10 mouse cellular contexts compared by ENCODE assay signal in the genomic region with DNA sequence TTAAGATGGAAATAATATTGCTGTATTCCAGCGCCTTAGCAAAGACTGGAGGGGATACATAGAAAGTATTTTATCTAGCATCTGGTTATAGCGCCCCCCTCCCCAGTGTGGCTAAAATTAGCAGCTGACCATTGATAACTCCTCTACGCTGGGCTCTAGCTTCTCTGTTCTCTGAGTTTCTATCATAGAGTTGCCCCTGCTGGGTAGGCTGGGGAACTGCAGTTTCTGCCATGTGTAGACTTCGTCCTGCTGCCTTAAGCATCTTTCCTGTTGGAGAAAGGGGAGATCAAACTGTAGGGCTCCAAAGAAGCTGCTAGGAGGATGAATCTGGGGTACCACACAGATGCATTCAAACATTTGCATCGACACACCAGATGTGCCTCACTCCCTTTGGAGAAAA.
DNase-seq lines count a peak whose midpoint lies in the region; ATAC-seq and TF ChIP-seq lines count a peak whose summit lies in the region.
"Had no signal": no experiment of that assay in that cellular context is flagged by ENCODE, and none has a peak within 500 bp of the region (broad histone marks: within the 10 kb centered on the region; RNA-seq: fewer than 3 reads in every experiment).

No protein-coding gene starts in this region.

- no peak overlapping the region for H3K4me2 ChIP-seq in intestine, postnatal 0 days (replicated peaks; ENCODE audit: low read depth)
- no peak overlapping the region for H3K4me2 ChIP-seq in intestine, embryonic 16.5 days (ENCODE audit: low read depth, low read length)
- H3K4me2 ChIP-seq in neural tube, embryonic 11.5 days (ENCODE audit: low read depth): no peak overlapping the region
- no peak overlapping the region for H3K4me2 ChIP-seq in neural tube, embryonic 15.5 days
- no peak overlapping the region for H3K4me2 ChIP-seq in stomach, postnatal 0 days (replicated peaks; ENCODE audit: low read depth)

- 52% methylated on average over 5 of the region's 5 CpGs for WGBS in intestine, postnatal 0 days
- 51% methylated on average over 5 of the region's 5 CpGs for WGBS in intestine, embryonic 16.5 days
- 52% methylated on average over 5 of the region's 5 CpGs for WGBS in neural tube, embryonic 11.5 days
- WGBS in neural tube, embryonic 15.5 days: 49% methylated on average over 5 of the region's 5 CpGs
- 46% methylated on average over 5 of the region's 5 CpGs for WGBS in stomach, postnatal 0 days

- H3K4me3 ChIP-seq in intestine, postnatal 0 days (ENCODE audit: low read depth, low read length): no peak overlapping the region
- no peak overlapping the region for H3K4me3 ChIP-seq in intestine, embryonic 16.5 days (ENCODE audit: low read length)
- H3K4me3 ChIP-seq in neural tube, embryonic 11.5 days (ENCODE audit: low read depth, low read length): no peak overlapping the region
- no peak overlapping the region for H3K4me3 ChIP-seq in neural tube, embryonic 15.5 days (replicated peaks)
- H3K4me3 ChIP-seq in cortical plate, adult 2 months (ENCODE audit: insufficient read depth, low read length): no peak overlapping the region
- H3K4me3 ChIP-seq in stomach, postnatal 0 days (ENCODE audit: low read depth, low read length): no peak overlapping the region
- H3K4me3 ChIP-seq: megakaryocyte, embryonic 14.5 days had no signal

- no peak for TF ChIP-seq POLR2A in cortical plate, adult 2 months (IDR thresholded peaks at IDR 0.05; ENCODE audit: extremely low read depth, insufficient read depth, low read length)

- no peak overlapping the region for H3K9ac ChIP-seq in intestine, postnatal 0 days (ENCODE audit: low read depth, low read length)
- H3K9ac ChIP-seq in intestine, embryonic 16.5 days (ENCODE audit: low read depth, low read length): no peak overlapping the region
- H3K9ac ChIP-seq in neural tube, embryonic 11.5 days (ENCODE audit: low read length): no peak overlapping the region
- H3K9ac ChIP-seq in neural tube, embryonic 15.5 days (replicated peaks): no peak overlapping the region
- no peak overlapping the region for H3K9ac ChIP-seq in stomach, postnatal 0 days (ENCODE audit: low read length)

- TF ChIP-seq EP300 in stomach, postnatal 0 days (optimal IDR thresholded peaks at IDR 0.05): no peak

- no peaks in the 10 kb centered on the region for H3K4me1 ChIP-seq in intestine, postnatal 0 days (replicated peaks; ENCODE audit: control insufficient read depth, insufficient read depth, low read length)
- H3K4me1 ChIP-seq in intestine, embryonic 16.5 days (ENCODE audit: control insufficient read depth, insufficient read depth, low read length): no peaks in the 10 kb centered on the region
- H3K4me1 ChIP-seq in neural tube, embryonic 11.5 days (ENCODE audit: control insufficient read depth, insufficient read depth, low read length): no peaks in the 10 kb centered on the region
- H3K4me1 ChIP-seq in neural tube, embryonic 15.5 days: no peaks in the 10 kb centered on the region
- H3K4me1 ChIP-seq in cortical plate, adult 2 months (ENCODE audit: control insufficient read depth, insufficient read depth, low read length): no peaks in the 10 kb centered on the region
- H3K4me1 ChIP-seq in stomach, postnatal 0 days (replicated peaks; ENCODE audit: control insufficient read depth, insufficient read depth): no peaks in the 10 kb centered on the region

- no peak overlapping the region for H3K27ac ChIP-seq in intestine, postnatal 0 days (ENCODE audit: low read depth, low read length)
- no peak overlapping the region for H3K27ac ChIP-seq in intestine, embryonic 16.5 days (ENCODE audit: low read length)
- no peak overlapping the region for H3K27ac ChIP-seq in neural tube, embryonic 11.5 days (ENCODE audit: low read depth, low read length)
- H3K27ac ChIP-seq in neural tube, embryonic 15.5 days (replicated peaks): no peak overlapping the region
- H3K27ac ChIP-seq in cortical plate, adult 2 months (ENCODE audit: insufficient read depth, low read length): no peak overlapping the region
- no peak overlapping the region for H3K27ac ChIP-seq in stomach, postnatal 0 days (replicated peaks)

- ATAC-seq in intestine, postnatal 0 days: no peak
- no peak for ATAC-seq in intestine, embryonic 16.5 days
- ATAC-seq in neural tube, embryonic 11.5 days (ENCODE audit: insufficient read depth, low FRiP score, low TSS enrichment): no peak
- ATAC-seq in neural tube, embryonic 15.5 days (ENCODE audit: low FRiP score): no peak
- ATAC-seq in stomach, postnatal 0 days (ENCODE audit: low FRiP score, low TSS enrichment): 0 out of 2 replicates have a peak, but pooled peaks have one; percentile 40
- ATAC-seq: activated CD4-positive, CD25-positive, alpha-beta regulatory T cell, adult 4 months had no signal

- DNase-seq in neural tube, embryonic 11.5 days (ENCODE audit: low spot score): peak; percentile 20
- DNase-seq in stomach, postnatal 0 days (ENCODE audit: low spot score): no peak
- no peak for DNase-seq in thymus, postnatal 4 days
- DNase-seq: cerebellum, adult 9-10 months had no signal

- no peaks in the 10 kb centered on the region for H3K27me3 ChIP-seq in intestine, postnatal 0 days (replicated peaks; ENCODE audit: control insufficient read depth, insufficient read depth, low read length)
- no peaks in the 10 kb centered on the region for H3K27me3 ChIP-seq in intestine, embryonic 16.5 days (replicated peaks; ENCODE audit: control insufficient read depth, insufficient read depth, low read length)
- H3K27me3 ChIP-seq in neural tube, embryonic 11.5 days (ENCODE audit: control insufficient read depth, insufficient read depth, low read length): no peaks in the 10 kb centered on the region
- H3K27me3 ChIP-seq in neural tube, embryonic 15.5 days (replicated peaks): peaks cover 9% of the 10 kb centered on the region; the same call in 1 of the 2 replicates
- H3K27me3 ChIP-seq in stomach, postnatal 0 days (ENCODE audit: control insufficient read depth, insufficient read depth, low read length): no peaks in the 10 kb centered on the region
- H3K27me3 ChIP-seq: megakaryocyte, embryonic 14.5 days had no signal

- no peaks in the 10 kb centered on the region for H3K9me3 ChIP-seq in intestine, postnatal 0 days (ENCODE audit: control insufficient read depth)
- no peaks in the 10 kb centered on the region for H3K9me3 ChIP-seq in intestine, embryonic 16.5 days (ENCODE audit: control insufficient read depth, low read length)
- H3K9me3 ChIP-seq in neural tube, embryonic 11.5 days (ENCODE audit: control insufficient read depth, low read length): no peaks in the 10 kb centered on the region
- no peaks in the 10 kb centered on the region for H3K9me3 ChIP-seq in neural tube, embryonic 15.5 days (replicated peaks)
- no peaks in the 10 kb centered on the region for H3K9me3 ChIP-seq in stomach, postnatal 0 days (ENCODE audit: control insufficient read depth, low read length)
- H3K9me3 ChIP-seq: megakaryocyte, embryonic 14.5 days had no signal

- TF ChIP-seq CTCF in intestine, postnatal 0 days (IDR thresholded peaks at IDR 0.05; ENCODE audit: low read depth): peak; percentile 65
- peak; percentile 37 for TF ChIP-seq CTCF in cortical plate, adult 2 months (IDR thresholded peaks at IDR 0.05; ENCODE audit: extremely low read depth, insufficient read depth, low read length)
- TF ChIP-seq CTCF in stomach, postnatal 0 days (IDR thresholded peaks at IDR 0.05; ENCODE audit: low read depth): peak; percentile 67

- H3K36me3 ChIP-seq in intestine, postnatal 0 days (ENCODE audit: control insufficient read depth, insufficient read depth): peaks cover 10% of the 10 kb centered on the region; the same call in 1 of the 2 replicates
- no peaks in the 10 kb centered on the region for H3K36me3 ChIP-seq in intestine, embryonic 16.5 days (ENCODE audit: control insufficient read depth, insufficient read depth, low read length)
- H3K36me3 ChIP-seq in neural tube, embryonic 11.5 days (ENCODE audit: control insufficient read depth, insufficient read depth, low read length): no peaks in the 10 kb centered on the region
- H3K36me3 ChIP-seq in neural tube, embryonic 15.5 days: no peaks in the 10 kb centered on the region
- H3K36me3 ChIP-seq in stomach, postnatal 0 days (ENCODE audit: control insufficient read depth, insufficient read depth, low read length): no peaks in the 10 kb centered on the region
